Mouse (Mus musculus) myocyte (in vitro differentiated cells): ENCODE data around the gene Cep85l. TPM values are rescaled to one million over a fixed set of nuclear protein-coding genes. Genes with fewer than 3 reads are reported as not detected.

Experiments used
- H3K27me3 ChIP-seq: one replicate; pipeline ENCODE4 v1.6.1; 2011; ENCODE audit not compliant: control insufficient read depth, insufficient read depth, insufficient read length
- H3K36me3 ChIP-seq: one replicate; pipeline ENCODE4 v1.6.1; 2011; ENCODE audit not compliant: control insufficient read depth, insufficient read depth
- H3K4me2 ChIP-seq: one replicate; pipeline ENCODE4 v1.6.1; 2011; ENCODE audit warnings: low read depth, control low read depth
- H3K4me3 ChIP-seq: one replicate; pipeline ENCODE4 v1.5.1; 2011; ENCODE audit warnings: mild to moderate bottlenecking, control low read depth, moderate library complexity
- H3K79me2 ChIP-seq: one replicate; pipeline ENCODE4 v1.6.1; 2011; ENCODE audit not compliant: control insufficient read depth, insufficient read depth
- H3ac ChIP-seq: one replicate; pipeline ENCODE4 v1.6.1; 2011; ENCODE audit not compliant: control insufficient read depth, insufficient read length
- CEBPB ChIP-seq: IDR thresholded peaks from 2 replicates; pipeline ENCODE4 v1.6.1; 2011; ENCODE audit warnings: mild to moderate bottlenecking, moderate library complexity; ENCODE audit not compliant: poor library complexity, insufficient read depth, severe bottlenecking
- E2F4 ChIP-seq: IDR thresholded peaks from one replicate; pipeline ENCODE4 v1.6.1; 2011; ENCODE audit warnings: mild to moderate bottlenecking, control low read depth, moderate library complexity; ENCODE audit not compliant: insufficient read depth
- MAX ChIP-seq: IDR thresholded peaks from one replicate; pipeline ENCODE4 v1.6.1; 2011; ENCODE audit warnings: low read depth, mild to moderate bottlenecking, control low read depth
- MYOD1 ChIP-seq, 3 experiments: IDR thresholded peaks; one replicate each; pipeline ENCODE4 v1.6.1; 2011; ENCODE audit warnings: control low read depth in 2 of 3, low read depth in 2 of 3, mild to moderate bottlenecking in 2 of 3, moderate library complexity in 1 of 3; ENCODE audit not compliant: insufficient read length in 2 of 3, control insufficient read depth in 1 of 3
- MYOG ChIP-seq, 3 experiments: IDR thresholded peaks; one replicate each; pipeline ENCODE4 v1.6.1; 2011; ENCODE audit warnings: control low read depth in 2 of 3, low read depth in 2 of 3, mild to moderate bottlenecking in 2 of 3; ENCODE audit not compliant: insufficient read length in 2 of 3, control insufficient read depth in 1 of 3, insufficient read depth in 1 of 3
- POLR2A ChIP-seq: IDR thresholded peaks from one replicate; pipeline ENCODE4 v1.6.1; 2011; ENCODE audit warnings: low read depth, mild to moderate bottlenecking, control low read depth, moderate library complexity; ENCODE audit not compliant: insufficient read length
- POLR2AphosphoS2 ChIP-seq: IDR thresholded peaks from one replicate; pipeline ENCODE4 v1.6.1; 2011; ENCODE audit warnings: low read depth, control low read depth; ENCODE audit not compliant: insufficient read length
- REST ChIP-seq: IDR thresholded peaks from one replicate; pipeline ENCODE4 v1.6.1; 2011; ENCODE audit warnings: mild to moderate bottlenecking, control low read depth, moderate library complexity; ENCODE audit not compliant: insufficient read depth, insufficient read length
- SRF ChIP-seq: IDR thresholded peaks from one replicate; pipeline ENCODE4 v1.6.1; 2011; ENCODE audit warnings: low read depth; ENCODE audit not compliant: control insufficient read depth, insufficient read length
- TCF12 ChIP-seq: IDR thresholded peaks from one replicate; pipeline ENCODE4 v1.6.1; 2011; ENCODE audit warnings: mild to moderate bottlenecking, control low read depth; ENCODE audit not compliant: poor library complexity, insufficient read depth, severe bottlenecking
- TCF3 ChIP-seq: IDR thresholded peaks from one replicate; pipeline ENCODE4 v1.6.1; 2011; ENCODE audit warnings: low read depth, control low read depth; ENCODE audit not compliant: insufficient read length
- USF1 ChIP-seq: IDR thresholded peaks from one replicate; pipeline ENCODE4 v1.6.1; 2011; ENCODE audit warnings: low read depth, mild to moderate bottlenecking, control low read depth, moderate library complexity
- polyA plus RNA-seq: library from polyadenylated mRNA; unstranded; fragments of >200 nt; fragmentation: generic; extraction: Trizol; gene quantifications from one replicate; pipeline ENCODE4 v1.2.1, GENCODE M21; 2012; ENCODE audit warnings: missing spikeins

The Cep85l gene
- polyA plus RNA-seq, 1 experiment: 0.72 TPM

- Histone ChIP-seq H3K4me2 (no peak overlapping the region), H3K27me3 (no peaks in the 10 kb centered on the region), H3ac (no peak overlapping the region), H3K36me3 (no peaks in the 10 kb centered on the region), H3K79me2 (no peaks in the 10 kb centered on the region), H3K4me3 (no peak overlapping the region)
- no peak for TF ChIP-seq POLR2AphosphoS2
- no peak for TF ChIP-seq POLR2A
- TF ChIP-seq MAX: no peak
- TF ChIP-seq E2F4: no peak
- no peak for TF ChIP-seq TCF12
- no peak for TF ChIP-seq CEBPB
- TF ChIP-seq MYOG (IDR thresholded peaks at IDR 0.05; ENCODE audit: control insufficient read depth in 1 of 3, insufficient read depth in 1 of 3, insufficient read length in 2 of 3, low read depth in 2 of 3): no peak
- TF ChIP-seq USF1: no peak
- TF ChIP-seq TCF3: no peak
- no peak for TF ChIP-seq SRF
- no peak for TF ChIP-seq MYOD1 (IDR thresholded peaks at IDR 0.05; ENCODE audit: control insufficient read depth in 1 of 3, insufficient read length in 2 of 3, low read depth in 2 of 3)
- no peak for TF ChIP-seq REST
Measured at GRCm38 (mm10) chr10:53230809-53231208, 148.9 kb downstream of the Cep85l start.

GRCm38 (mm10) chr10:53229190-53229589, 150.6 kb downstream of the Cep85l start:
- Histone ChIP-seq H3K36me3 (no peaks in the 10 kb centered on the region), H3K79me2 (no peaks in the 10 kb centered on the region), H3K27me3 (no peaks in the 10 kb centered on the region), H3K4me3 (no peak overlapping the region), H3K4me2 (no peak overlapping the region), H3ac (no peak overlapping the region)
- TF ChIP-seq TCF3 (no peak), SRF (no peak), CEBPB (no peak), MAX (no peak), POLR2A (no peak), TCF12 (no peak), USF1 (no peak), MYOG (IDR thresholded peaks at IDR 0.05; ENCODE audit: control insufficient read depth in 1 of 3, insufficient read depth in 1 of 3, insufficient read length in 2 of 3, low read depth in 2 of 3) (no peak), REST (no peak)

Other genes with a start within 250 kb of the Cep85l start
- 0.56 TPM for gene Pln, start 42.3 kb downstream of the Cep85l start, polyA plus RNA-seq
- gene Asf1a, start 216.8 kb upstream of the Cep85l start, polyA plus RNA-seq: 14.2 TPM